8 mouse cellular contexts compared by ENCODE assay signal in genomic region chr1:151343571-151344282, GRCm38 (mm10). TPM values are rescaled to one million over a fixed set of nuclear protein-coding genes. Genes with fewer than 3 reads are reported as not detected.
DNase-seq lines count a peak whose midpoint lies in the region; ATAC-seq and TF ChIP-seq lines count a peak whose summit lies in the region.

No protein-coding gene starts in this region.

- peak overlapping the region; percentile 88 for H3K4me3 ChIP-seq in limb, embryonic 13.5 days
- H3K4me3 ChIP-seq in midbrain, postnatal 0 days (ENCODE audit: low read depth, low read length) = peak overlapping the region; percentile 89

- TF ChIP-seq CTCF in midbrain, postnatal 0 days (IDR thresholded peaks at IDR 0.05) = peak; percentile 30; the same call in 1 of the 2 replicates

- no peak; the same call in 1 of the 2 replicates for ATAC-seq in limb, embryonic 13.5 days (ENCODE audit: low FRiP score, low read depth)
- no peak for ATAC-seq in midbrain, postnatal 0 days (ENCODE audit: low FRiP score)

- H3K27me3 ChIP-seq in limb, embryonic 13.5 days = no peaks in the 10 kb centered on the region
- H3K27me3 ChIP-seq in midbrain, postnatal 0 days (ENCODE audit: insufficient read depth, low read length) = no peaks in the 10 kb centered on the region

- peak; percentile 1 for DNase-seq in spleen, adult 12 weeks (ENCODE audit: low spot score)
- no peak for DNase-seq in spleen, postnatal 14 days (ENCODE audit: low spot score in 2 of 2)
- DNase-seq in cerebellum, postnatal 25 days = peak; percentile 18 to 25
- DNase-seq in heart, postnatal 4 days = peak; percentile 32
- DNase-seq in midbrain, postnatal 0 days (ENCODE audit: low spot score) = no peak
- DNase-seq in thymus, postnatal 4 days = peak; percentile 47
- DNase-seq in gastrocnemius, adult 8-10 months (ENCODE audit: low spot score in 2 of 2) = no peak

- H3K4me2 ChIP-seq in limb, embryonic 13.5 days (replicated peaks) = peak overlapping the region; percentile 72
- peak overlapping the region; percentile 65 for H3K4me2 ChIP-seq in midbrain, postnatal 0 days (ENCODE audit: low read depth, low read length, poor library complexity, severe bottlenecking)

- H3K4me1 ChIP-seq in limb, embryonic 13.5 days = peaks cover 33% of the 10 kb centered on the region
- H3K4me1 ChIP-seq in midbrain, postnatal 0 days (ENCODE audit: insufficient read depth, low read length) = peaks cover 5% of the 10 kb centered on the region; the same call in 1 of the 2 replicates

- WGBS in limb, embryonic 13.5 days = 3% methylated on average over 17 of the region's 17 CpGs
- 0% methylated on average over 17 of the region's 17 CpGs for WGBS in midbrain, postnatal 0 days

- no peaks in the 10 kb centered on the region for H3K9me3 ChIP-seq in limb, embryonic 13.5 days
- H3K9me3 ChIP-seq in midbrain, postnatal 0 days (ENCODE audit: low read length) = no peaks in the 10 kb centered on the region

- peak overlapping the region; percentile 61 for H3K9ac ChIP-seq in limb, embryonic 13.5 days
- peak overlapping the region; percentile 93 for H3K9ac ChIP-seq in midbrain, postnatal 0 days (replicated peaks; ENCODE audit: low read length, poor library complexity, severe bottlenecking)

- H3K36me3 ChIP-seq in limb, embryonic 13.5 days = no peaks in the 10 kb centered on the region
- H3K36me3 ChIP-seq in midbrain, postnatal 0 days (ENCODE audit: insufficient read depth, low read length) = no peaks in the 10 kb centered on the region

- H3K27ac ChIP-seq in limb, embryonic 13.5 days = peak overlapping the region; percentile 92; the same call in 1 of the 2 replicates
- H3K27ac ChIP-seq in midbrain, postnatal 0 days (ENCODE audit: low read depth, low read length) = peak overlapping the region; percentile 95

RNA-seq across cellular contexts. Expression of gene Ivns1abp, which starts 0.6 kb away (rescaled TPM):
- total RNA-seq in heart, postnatal 4 days (2021) = 100 to 1,000 TPM; 286 to 289 TPM
- polyA plus RNA-seq in limb, embryonic 13.5 days (2015; fragmentation: Nextera tagmentation; extraction: Ambion mirVana) = 274 and 300 TPM in 2 replicates
- total RNA-seq in midbrain, postnatal 0 days (2014; rRNA removed) = 164 and 176 TPM in 2 replicates
- 167 and 169 TPM in 2 replicates for polyA plus RNA-seq in midbrain, postnatal 0 days (2015; fragmentation: Nextera tagmentation; extraction: Ambion mirVana)
- 100 to 1,000 TPM; 117 to 180 (median 157) TPM for total RNA-seq in gastrocnemius, adult 8-10 months (2022)

Comparison
In these comparisons a context has a peak if more than half of its experiments do, and no peak if none do; other contexts are left out.
1. DNase-seq: peak in spleen, adult 12 weeks (single experiment), cerebellum, postnatal 25 days (2 of 2), heart, postnatal 4 days (single experiment) and thymus, postnatal 4 days (single experiment); none in spleen, postnatal 14 days (0 of 2), midbrain, postnatal 0 days (single experiment) and gastrocnemius, adult 8-10 months (0 of 2).